Mouse (Mus musculus): ENCODE results near the gene Inpp5k. TPM values are rescaled to one million over a fixed set of nuclear protein-coding genes. Genes with fewer than 3 reads are reported as not detected.

Gene Inpp5k
- polyA plus RNA-seq, 1 experiment from 2014 or later, result 25.4 TPM

DNA sequence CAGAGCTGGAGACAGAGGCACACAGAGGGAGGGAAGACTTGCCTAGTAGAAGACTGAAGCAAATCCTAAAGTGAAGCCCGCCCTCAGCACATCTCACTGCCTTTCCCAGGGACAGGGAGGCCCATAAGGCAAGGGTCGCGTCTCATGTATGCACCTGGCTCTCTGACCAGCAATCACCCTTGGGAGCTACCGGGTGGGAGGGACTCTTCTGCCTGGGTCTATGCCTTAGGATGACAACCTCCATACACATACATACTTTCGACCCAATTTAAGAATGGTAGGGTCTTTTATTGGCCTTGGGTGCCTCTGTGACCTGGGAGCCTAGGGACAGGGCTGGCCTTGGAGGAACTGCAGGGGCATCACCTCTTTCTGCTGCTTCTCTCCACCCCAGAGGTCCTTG lies 42.6 kb downstream of the Inpp5k start:
- Histone ChIP-seq H3K27ac (no peak overlapping the region), H3K36me3 (replicated peaks) (peaks cover 12% of the 10 kb centered on the region), H3K4me2 (no peak overlapping the region), H3K27me3 (no peaks in the 10 kb centered on the region), H3K9ac (no peak overlapping the region), H3K4me3 (replicated peaks) (no peak overlapping the region), H3K4me1 (peaks cover under 1% of the 10 kb centered on the region; the same call in 1 of the 2 replicates), H3K9me3 (no peaks in the 10 kb centered on the region)
- no peak for ATAC-seq (ENCODE audit: low FRiP score)
- 85% methylated on average over 5 of the region's 5 CpGs for WGBS

DNA sequence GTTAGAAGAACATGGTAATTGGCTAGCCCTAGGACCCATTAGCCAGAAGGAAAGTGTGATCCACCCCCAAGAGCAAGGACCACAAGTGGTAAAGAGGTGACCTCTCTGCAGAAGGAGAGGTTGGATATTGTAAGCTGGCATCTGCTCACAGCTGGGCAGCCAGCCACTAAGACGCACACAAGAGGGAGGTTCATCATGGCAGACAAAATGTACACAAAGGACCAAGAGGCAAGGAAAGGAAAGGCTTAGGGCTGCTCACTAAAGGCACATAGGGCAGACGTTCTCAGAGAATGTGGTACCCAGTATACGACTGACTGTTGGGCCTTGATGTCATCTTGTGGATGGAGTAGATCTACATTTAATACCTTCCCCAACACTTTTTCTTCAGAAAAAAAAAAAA lies 44.1 kb downstream of the Inpp5k start:
- Histone ChIP-seq H3K27me3 (no peaks in the 10 kb centered on the region), H3K4me1 (peaks cover 6% of the 10 kb centered on the region), H3K36me3 (replicated peaks) (peaks cover 6% of the 10 kb centered on the region; the same call in 1 of the 2 replicates), H3K9me3 (no peaks in the 10 kb centered on the region), H3K4me2 (no peak overlapping the region), H3K9ac (no peak overlapping the region), H3K27ac (no peak overlapping the region), H3K4me3 (replicated peaks) (no peak overlapping the region)
- ATAC-seq (ENCODE audit: low FRiP score), result no peak
- 86% methylated on average over 3 of the region's 3 CpGs for whole genome bisulfite sequencing

- peak overlapping the region; percentile 55; the same call in 1 of the 2 replicates for H3K9ac ChIP-seq
These were observed 47.3 kb downstream of the Inpp5k start for GRCm38 (mm10) chr11:75677881-75678746.

GRCm38 (mm10) chr11:75678747-75679438 lies 48.1 kb downstream of the Inpp5k start, which contains the start of gene Crk:
Gene Crk (plus strand): TSS chr11:75679259.
- peak within 1 kb of the TSS; percentile 89 for H3K27ac ChIP-seq
- peak within 1 kb of the TSS; percentile 99 for H3K4me3 ChIP-seq (replicated peaks)

More at GRCm38 (mm10) chr11:75677881-75678746, 47.3 kb downstream of the Inpp5k start:
- no peaks in the 10 kb centered on the region for H3K27me3 ChIP-seq
- peak overlapping the region; percentile 83 for H3K4me2 ChIP-seq
- H3K9me3 ChIP-seq, result no peaks in the 10 kb centered on the region
- peaks cover 19% of the 10 kb centered on the region for H3K4me1 ChIP-seq
- 0 out of 2 replicates have a peak overlapping the region, but pooled peaks have one; percentile 36 for H3K27ac ChIP-seq
- ATAC-seq (ENCODE audit: low FRiP score), result no peak
- WGBS, result 85% methylated on average over 3 of the region's 3 CpGs
- H3K4me3 ChIP-seq (replicated peaks), result peak overlapping the region; percentile 99
- H3K36me3 ChIP-seq (replicated peaks), result peaks cover 6% of the 10 kb centered on the region

DNA sequence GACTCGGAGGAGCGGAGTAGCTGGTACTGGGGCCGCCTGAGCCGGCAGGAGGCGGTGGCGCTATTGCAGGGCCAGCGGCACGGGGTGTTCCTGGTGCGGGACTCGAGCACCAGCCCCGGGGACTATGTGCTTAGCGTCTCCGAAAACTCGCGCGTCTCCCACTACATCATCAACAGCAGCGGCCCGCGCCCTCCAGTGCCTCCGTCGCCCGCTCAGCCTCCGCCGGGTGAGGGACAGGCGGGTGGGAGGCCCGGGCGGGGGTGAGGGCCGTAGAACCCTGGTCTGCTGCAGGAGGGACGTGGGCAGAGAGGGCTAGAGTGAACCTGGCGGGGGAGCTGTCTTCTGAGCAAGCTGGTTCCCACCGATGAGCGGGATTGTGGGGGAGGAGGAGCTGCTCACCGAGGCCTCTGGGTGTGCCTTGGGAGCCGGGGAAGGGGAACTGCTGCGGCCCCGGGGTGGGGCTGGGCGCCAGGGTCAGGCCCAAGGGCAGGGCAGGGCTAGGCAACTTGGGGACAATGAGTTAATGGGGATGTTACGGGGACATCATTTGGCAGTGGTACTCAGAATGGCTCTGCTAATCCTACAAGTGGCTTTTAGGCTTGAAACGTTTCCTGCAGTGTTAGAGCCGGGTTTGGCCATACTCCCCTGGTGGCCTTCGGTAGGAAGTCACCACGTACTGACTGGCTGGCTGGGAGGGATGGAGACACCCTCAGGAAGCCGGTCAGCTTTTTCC lies 48.8 kb downstream of the Inpp5k start:
- Histone ChIP-seq H3K9ac (peak overlapping the region; percentile 92), H3K4me2 (peak overlapping the region; percentile 83), H3K27me3 (no peaks in the 10 kb centered on the region), H3K36me3 (replicated peaks) (peaks cover 16% of the 10 kb centered on the region), H3K4me3 (replicated peaks) (peak overlapping the region; percentile 99), H3K9me3 (no peaks in the 10 kb centered on the region), H3K27ac (peak overlapping the region; percentile 89), H3K4me1 (peaks cover 19% of the 10 kb centered on the region)
- ATAC-seq (ENCODE audit: low FRiP score), result peak; percentile 81
- WGBS, result under 1% methylated on average over 43 of the region's 43 CpGs

More at GRCm38 (mm10) chr11:75678747-75679438, 48.1 kb downstream of the Inpp5k start, which contains the start of gene Crk:
- Histone ChIP-seq H3K9me3 (no peaks in the 10 kb centered on the region), H3K27me3 (no peaks in the 10 kb centered on the region), H3K4me2 (peak within 1 kb of the TSS; percentile 83), H3K9ac (peak within 1 kb of the TSS; percentile 92), H3K4me1 (peaks cover 19% of the 10 kb centered on the region), H3K36me3 (replicated peaks) (peaks cover 13% of the 10 kb centered on the region)
- ATAC-seq (ENCODE audit: low FRiP score), result peak; percentile 99
- WGBS, result under 1% methylated on average over 46 of the region's 55 CpGs

DNA sequence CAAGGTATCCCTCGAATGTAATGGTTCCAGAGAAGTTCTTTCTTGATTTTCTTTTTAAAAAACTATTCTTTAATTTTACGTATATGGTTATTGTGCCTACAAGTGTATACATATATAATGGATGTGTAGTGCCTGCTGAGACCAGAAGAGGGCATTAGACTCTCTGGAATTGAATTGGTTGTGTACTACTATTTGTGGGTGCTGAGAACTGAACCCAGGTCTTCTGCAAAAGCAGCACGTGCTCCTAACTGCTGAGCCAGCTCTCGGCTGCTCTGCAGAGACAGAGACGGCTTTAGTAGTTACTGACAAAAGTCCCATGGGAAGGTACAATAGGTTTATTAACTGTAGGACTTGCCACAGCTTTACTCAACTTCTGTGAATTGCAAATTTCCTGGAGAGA lies 53.7 kb downstream of the Inpp5k start:
- 96% methylated on average over 5 of the region's 5 CpGs for WGBS
- no peak overlapping the region for H3K27ac ChIP-seq
- H3K9me3 ChIP-seq, result no peaks in the 10 kb centered on the region
- peaks cover 16% of the 10 kb centered on the region for H3K4me1 ChIP-seq
- H3K4me2 ChIP-seq, result no peak overlapping the region
- ATAC-seq (ENCODE audit: low FRiP score), result no peak
- no peak overlapping the region for H3K4me3 ChIP-seq (replicated peaks)
- H3K9ac ChIP-seq, result no peak overlapping the region
- H3K36me3 ChIP-seq (replicated peaks), result peaks cover 16% of the 10 kb centered on the region
- no peaks in the 10 kb centered on the region for H3K27me3 ChIP-seq

- Histone ChIP-seq H3K4me1 (peaks cover 13% of the 10 kb centered on the region), H3K9me3 (no peaks in the 10 kb centered on the region), H3K36me3 (replicated peaks) (peaks cover 16% of the 10 kb centered on the region), H3K4me3 (replicated peaks) (no peak overlapping the region), H3K27me3 (no peaks in the 10 kb centered on the region), H3K9ac (no peak overlapping the region), H3K27ac (no peak overlapping the region), H3K4me2 (no peak overlapping the region)
- 88% methylated on average over 2 of the region's 2 CpGs for WGBS
- no peak for ATAC-seq (ENCODE audit: low FRiP score)
These were observed 54.2 kb downstream of the Inpp5k start for GRCm38 (mm10) chr11:75684956-75685355.

DNA sequence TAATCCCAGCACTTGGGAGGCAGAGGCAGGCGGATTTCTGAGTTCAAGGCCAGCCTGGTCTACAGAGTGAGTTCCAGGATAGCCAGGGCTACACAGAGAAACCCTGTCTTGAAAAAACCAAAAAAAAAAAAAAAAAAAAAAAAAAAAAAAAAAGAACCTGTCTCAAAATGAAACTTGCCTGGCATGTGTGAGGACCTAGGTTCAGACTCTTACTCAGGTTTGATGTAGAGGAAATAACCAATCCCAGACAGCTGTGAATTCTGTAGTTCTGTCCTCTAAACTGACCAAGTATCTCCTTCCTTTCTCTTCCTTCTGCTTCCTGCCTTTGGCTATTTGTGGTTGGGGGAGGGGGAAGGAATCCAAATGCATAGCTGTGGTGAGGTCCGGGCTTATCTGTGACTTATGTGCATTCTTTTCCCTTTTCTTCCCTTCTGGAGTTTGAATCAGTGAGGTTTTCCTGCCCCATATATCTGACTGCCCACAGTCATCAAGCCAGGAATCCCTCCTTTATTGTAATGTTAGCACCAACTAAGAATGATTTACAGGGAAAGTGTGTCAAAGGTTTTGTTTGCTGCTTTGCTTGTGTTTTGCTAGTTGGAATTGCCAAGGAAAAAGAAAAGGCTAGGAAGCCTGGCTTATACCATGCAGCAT lies 56.7 kb downstream of the Inpp5k start:
- Histone ChIP-seq H3K9ac (no peak overlapping the region), H3K4me2 (no peak overlapping the region), H3K4me3 (replicated peaks) (no peak overlapping the region), H3K4me1 (no peaks in the 10 kb centered on the region), H3K9me3 (no peaks in the 10 kb centered on the region), H3K27me3 (no peaks in the 10 kb centered on the region), H3K27ac (no peak overlapping the region), H3K36me3 (replicated peaks) (peaks cover 30% of the 10 kb centered on the region)
- ATAC-seq (ENCODE audit: low FRiP score), result no peak
- WGBS, result 88% methylated on average over 2 of the region's 2 CpGs

DNA sequence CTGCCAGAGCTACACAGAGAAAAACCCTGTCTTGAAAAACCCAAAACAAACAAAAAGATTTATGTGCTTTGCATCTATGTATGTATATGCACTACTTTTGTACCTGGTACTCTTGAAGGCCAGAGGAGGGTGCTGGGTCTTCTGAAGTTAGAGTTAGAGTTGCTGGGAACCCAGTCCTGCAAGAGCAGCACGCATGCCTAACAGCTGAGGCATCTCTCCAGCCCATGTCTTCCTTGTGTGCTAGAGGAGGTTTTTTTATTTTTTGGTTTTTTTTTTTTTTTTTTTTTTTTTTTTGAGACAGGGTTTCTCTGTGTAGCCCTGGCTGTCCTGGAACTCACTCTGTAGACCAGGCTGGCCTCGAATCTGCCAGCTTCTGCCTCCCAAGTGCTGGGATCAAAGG lies 57.3 kb downstream of the Inpp5k start:
- Histone ChIP-seq H3K4me2 (no peak overlapping the region), H3K9me3 (no peaks in the 10 kb centered on the region), H3K36me3 (replicated peaks) (peaks cover 31% of the 10 kb centered on the region), H3K4me1 (no peaks in the 10 kb centered on the region), H3K27ac (no peak overlapping the region), H3K27me3 (no peaks in the 10 kb centered on the region), H3K4me3 (replicated peaks) (no peak overlapping the region), H3K9ac (no peak overlapping the region)
- 94% methylated on average over 2 of the region's 2 CpGs for WGBS
- no peak for ATAC-seq (ENCODE audit: low FRiP score)

DNA sequence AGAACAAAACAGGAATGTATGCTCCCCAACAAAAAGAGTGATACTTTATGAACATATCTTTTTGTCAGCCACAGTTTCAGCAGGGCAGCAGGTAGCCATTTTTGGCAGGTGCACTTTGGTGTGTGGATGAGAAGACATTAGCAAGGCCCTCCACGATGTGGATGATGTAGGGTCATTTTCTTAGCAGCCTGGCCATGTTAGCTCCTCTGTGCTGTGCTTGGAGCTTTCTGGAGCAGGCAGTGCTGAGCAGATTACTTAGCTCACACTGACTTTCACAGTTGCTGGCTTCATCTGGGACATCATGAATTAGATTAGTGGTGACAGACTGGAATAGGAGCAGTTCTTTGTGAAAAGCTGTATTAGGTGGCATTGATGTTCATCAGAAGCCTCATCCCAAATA lies 59.2 kb downstream of the Inpp5k start:
- 91% methylated on average over 1 of the region's 1 CpGs for WGBS
- no peak overlapping the region for H3K4me2 ChIP-seq
- no peak overlapping the region for H3K4me3 ChIP-seq (replicated peaks)
- no peak overlapping the region for H3K9ac ChIP-seq
- no peaks in the 10 kb centered on the region for H3K27me3 ChIP-seq
- H3K9me3 ChIP-seq, result no peaks in the 10 kb centered on the region
- no peak for ATAC-seq (ENCODE audit: low FRiP score)
- H3K36me3 ChIP-seq (replicated peaks), result peaks cover 39% of the 10 kb centered on the region
- H3K4me1 ChIP-seq, result no peaks in the 10 kb centered on the region
- H3K27ac ChIP-seq, result no peak overlapping the region

DNA sequence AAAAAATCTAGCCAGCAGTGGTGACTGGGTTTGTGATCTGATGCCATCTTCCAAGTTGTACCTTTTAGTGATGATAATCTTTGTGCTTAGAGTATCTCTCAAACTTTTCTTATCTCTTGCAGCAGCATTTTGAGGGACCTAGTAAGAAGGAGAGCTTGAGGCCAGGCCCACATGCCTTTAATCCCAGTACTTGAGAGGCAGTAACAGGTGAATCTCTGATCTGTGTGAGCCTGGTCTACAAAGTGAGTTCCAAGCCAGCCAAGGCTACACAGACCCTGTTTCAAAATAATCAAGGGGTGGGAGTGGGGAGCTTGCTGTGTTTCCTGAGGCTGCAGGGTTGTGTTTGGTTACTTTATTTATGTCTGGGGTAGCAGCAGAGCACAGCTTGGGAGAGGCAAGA lies 60.3 kb downstream of the Inpp5k start:
- Histone ChIP-seq H3K9ac (no peak overlapping the region), H3K27me3 (no peaks in the 10 kb centered on the region), H3K4me1 (no peaks in the 10 kb centered on the region), H3K9me3 (no peaks in the 10 kb centered on the region), H3K4me2 (no peak overlapping the region), H3K4me3 (replicated peaks) (no peak overlapping the region), H3K27ac (no peak overlapping the region), H3K36me3 (replicated peaks) (peaks cover 41% of the 10 kb centered on the region)
- ATAC-seq (ENCODE audit: low FRiP score), result no peak
